Mouse (Mus musculus): Measurements from ENCODE around the gene Samd15.

Gene Samd15

GRCm38 (mm10) chr12:87216053-87216452, 16.5 kb downstream of the Samd15 start:
- H3K4me1 ChIP-seq (replicated peaks; ENCODE audit: low read depth, low read length), result no peaks in the 10 kb centered on the region
- H3K36me3 ChIP-seq (ENCODE audit: insufficient read depth, low read length), result peaks cover 6% of the 10 kb centered on the region
- H3K9me3 ChIP-seq (ENCODE audit: low read length), result no peaks in the 10 kb centered on the region
- no peaks in the 10 kb centered on the region for H3K27me3 ChIP-seq (ENCODE audit: insufficient read depth, low read length)
- no peak for TF ChIP-seq NANOG (IDR thresholded peaks at IDR 0.05; ENCODE audit: borderline replicate concordance, low read length)
- no peak for TF ChIP-seq POU5F1 (IDR thresholded peaks at IDR 0.05; ENCODE audit: borderline replicate concordance, low read length)
- TF ChIP-seq CTCF (conservative IDR thresholded peaks at IDR 0.05; ENCODE audit: low read length), result no peak
- no peak overlapping the region for H3K4me3 ChIP-seq (replicated peaks; ENCODE audit: low read length)

GRCm38 (mm10) chr12:87217596-87217995, 18.1 kb downstream of the Samd15 start:
- no peak for TF ChIP-seq CTCF (conservative IDR thresholded peaks at IDR 0.05; ENCODE audit: low read length)
- TF ChIP-seq NANOG (IDR thresholded peaks at IDR 0.05; ENCODE audit: borderline replicate concordance, low read length), result no peak
- no peak for TF ChIP-seq POU5F1 (IDR thresholded peaks at IDR 0.05; ENCODE audit: borderline replicate concordance, low read length)
- H3K4me1 ChIP-seq (replicated peaks; ENCODE audit: low read depth, low read length), result no peaks in the 10 kb centered on the region
- H3K9me3 ChIP-seq (ENCODE audit: low read length), result no peaks in the 10 kb centered on the region
- H3K27me3 ChIP-seq (ENCODE audit: insufficient read depth, low read length), result no peaks in the 10 kb centered on the region
- H3K36me3 ChIP-seq (ENCODE audit: insufficient read depth, low read length), result peaks cover 18% of the 10 kb centered on the region
- no peak overlapping the region for H3K4me3 ChIP-seq (replicated peaks; ENCODE audit: low read length)

GRCm38 (mm10) chr12:87219362-87219761, 19.8 kb downstream of the Samd15 start:
- Histone ChIP-seq H3K4me3 (replicated peaks; ENCODE audit: low read length) (no peak overlapping the region), H3K27me3 (ENCODE audit: insufficient read depth, low read length) (no peaks in the 10 kb centered on the region)
- TF ChIP-seq POU5F1 (IDR thresholded peaks at IDR 0.05; ENCODE audit: borderline replicate concordance, low read length) (no peak), CTCF (conservative IDR thresholded peaks at IDR 0.05; ENCODE audit: low read length) (no peak), NANOG (IDR thresholded peaks at IDR 0.05; ENCODE audit: borderline replicate concordance, low read length) (no peak)

GRCm38 (mm10) chr12:87224950-87225349, 25.4 kb downstream of the Samd15 start:
- TF ChIP-seq POU5F1 (IDR thresholded peaks at IDR 0.05; ENCODE audit: borderline replicate concordance, low read length) (no peak), CTCF (conservative IDR thresholded peaks at IDR 0.05; ENCODE audit: low read length) (no peak), NANOG (IDR thresholded peaks at IDR 0.05; ENCODE audit: borderline replicate concordance, low read length) (no peak)
- no peaks in the 10 kb centered on the region for H3K27me3 ChIP-seq (ENCODE audit: insufficient read depth, low read length)
- H3K4me3 ChIP-seq (replicated peaks; ENCODE audit: low read length), result peak overlapping the region; percentile 82
- H3K36me3 ChIP-seq (ENCODE audit: insufficient read depth, low read length), result peaks cover 25% of the 10 kb centered on the region
- H3K4me1 ChIP-seq (replicated peaks; ENCODE audit: low read depth, low read length), result peaks cover 29% of the 10 kb centered on the region
- no peaks in the 10 kb centered on the region for H3K9me3 ChIP-seq (ENCODE audit: low read length)

More at GRCm38 (mm10) chr12:87219362-87219761, 19.8 kb downstream of the Samd15 start:
- Histone ChIP-seq H3K4me1 (replicated peaks; ENCODE audit: low read depth, low read length) (peaks cover 5% of the 10 kb centered on the region), H3K36me3 (ENCODE audit: insufficient read depth, low read length) (peaks cover 25% of the 10 kb centered on the region), H3K9me3 (ENCODE audit: low read length) (no peaks in the 10 kb centered on the region)

- Histone ChIP-seq H3K27me3 (ENCODE audit: insufficient read depth, low read length) (no peaks in the 10 kb centered on the region), H3K4me3 (replicated peaks; ENCODE audit: low read length) (no peak overlapping the region), H3K9me3 (ENCODE audit: low read length) (no peaks in the 10 kb centered on the region), H3K36me3 (ENCODE audit: insufficient read depth, low read length) (peaks cover 13% of the 10 kb centered on the region), H3K4me1 (replicated peaks; ENCODE audit: low read depth, low read length) (peaks cover 29% of the 10 kb centered on the region)
- peak; percentile 17; the same call in 1 of the 2 replicates for TF ChIP-seq CTCF (conservative IDR thresholded peaks at IDR 0.05; ENCODE audit: low read length)
- no peak for TF ChIP-seq POU5F1 (IDR thresholded peaks at IDR 0.05; ENCODE audit: borderline replicate concordance, low read length)
Measured at GRCm38 (mm10) chr12:87226801-87227200, 27.3 kb downstream of the Samd15 start.

GRCm38 (mm10) chr12:87229633-87230032, 30.1 kb downstream of the Samd15 start:
- no peaks in the 10 kb centered on the region for H3K27me3 ChIP-seq (ENCODE audit: insufficient read depth, low read length)
- H3K36me3 ChIP-seq (ENCODE audit: insufficient read depth, low read length), result no peaks in the 10 kb centered on the region
- TF ChIP-seq POU5F1 (IDR thresholded peaks at IDR 0.05; ENCODE audit: borderline replicate concordance, low read length), result no peak
- no peak for TF ChIP-seq NANOG (IDR thresholded peaks at IDR 0.05; ENCODE audit: borderline replicate concordance, low read length)
- no peak for TF ChIP-seq CTCF (conservative IDR thresholded peaks at IDR 0.05; ENCODE audit: low read length)
- no peak overlapping the region for H3K4me3 ChIP-seq (replicated peaks; ENCODE audit: low read length)
- peaks cover 22% of the 10 kb centered on the region for H3K4me1 ChIP-seq (replicated peaks; ENCODE audit: low read depth, low read length)
- peaks cover 4% of the 10 kb centered on the region; the same call in 1 of the 2 replicates for H3K9me3 ChIP-seq (ENCODE audit: low read length)

- Histone ChIP-seq H3K27me3 (ENCODE audit: insufficient read depth, low read length) (no peaks in the 10 kb centered on the region), H3K4me1 (replicated peaks; ENCODE audit: low read depth, low read length) (peaks cover 15% of the 10 kb centered on the region), H3K9me3 (ENCODE audit: low read length) (peaks cover 4% of the 10 kb centered on the region; the same call in 1 of the 2 replicates), H3K4me3 (replicated peaks; ENCODE audit: low read length) (no peak overlapping the region), H3K36me3 (ENCODE audit: insufficient read depth, low read length) (no peaks in the 10 kb centered on the region)
- no peak for TF ChIP-seq CTCF (conservative IDR thresholded peaks at IDR 0.05; ENCODE audit: low read length)
- no peak for TF ChIP-seq POU5F1 (IDR thresholded peaks at IDR 0.05; ENCODE audit: borderline replicate concordance, low read length)
- no peak for TF ChIP-seq NANOG (IDR thresholded peaks at IDR 0.05; ENCODE audit: borderline replicate concordance, low read length)
Measured at GRCm38 (mm10) chr12:87230379-87230895, 30.9 kb downstream of the Samd15 start.

- H3K4me3 ChIP-seq (replicated peaks; ENCODE audit: low read length), result no peak overlapping the region
- no peaks in the 10 kb centered on the region for H3K27me3 ChIP-seq (ENCODE audit: insufficient read depth, low read length)
- no peak for TF ChIP-seq POU5F1 (IDR thresholded peaks at IDR 0.05; ENCODE audit: borderline replicate concordance, low read length)
- peaks cover 8% of the 10 kb centered on the region; the same call in 1 of the 2 replicates for H3K9me3 ChIP-seq (ENCODE audit: low read length)
- no peaks in the 10 kb centered on the region for H3K4me1 ChIP-seq (replicated peaks; ENCODE audit: low read depth, low read length)
- H3K36me3 ChIP-seq (ENCODE audit: insufficient read depth, low read length), result peaks cover 38% of the 10 kb centered on the region
Measured at GRCm38 (mm10) chr12:87236882-87237483, 37.5 kb downstream of the Samd15 start.

GRCm38 (mm10) chr12:87238632-87239031, 39.1 kb downstream of the Samd15 start, which contains the start of gene Noxred1:
Gene Noxred1, minus strand, starts transcription at chr12:87238732.
- Histone ChIP-seq H3K36me3 (ENCODE audit: insufficient read depth, low read length) (peaks cover 52% of the 10 kb centered on the region), H3K4me1 (replicated peaks; ENCODE audit: low read depth, low read length) (no peaks in the 10 kb centered on the region), H3K4me3 (replicated peaks; ENCODE audit: low read length) (no peak within 1 kb of the TSS), H3K27me3 (ENCODE audit: insufficient read depth, low read length) (no peaks in the 10 kb centered on the region), H3K9me3 (ENCODE audit: low read length) (peaks cover 4% of the 10 kb centered on the region; the same call in 1 of the 2 replicates)
- TF ChIP-seq CTCF (conservative IDR thresholded peaks at IDR 0.05; ENCODE audit: low read length), result no peak
- no peak for TF ChIP-seq NANOG (IDR thresholded peaks at IDR 0.05; ENCODE audit: borderline replicate concordance, low read length)
- no peak for TF ChIP-seq POU5F1 (IDR thresholded peaks at IDR 0.05; ENCODE audit: borderline replicate concordance, low read length)
